Mouse (Mus musculus) liver, postnatal 0 days (tissue): ENCODE measurements at regions not wholly inside any gene's neighbourhood (a gene's known extent, or its start where the extent isn't known, plus 50 kb on each side); places are given as distances from the start of the nearest gene placed in this dataset.

Experiments used
- CTCF ChIP-seq: sonication (generic); IDR thresholded peaks from 2 replicates; pipeline ENCODE4 v1.5.1; 2016; ENCODE audit warnings: antibody characterized with exemption, low read depth
- EP300 ChIP-seq: IDR thresholded peaks from 2 replicates; pipeline ENCODE4 v1.6.1; 2016; ENCODE audit warnings: antibody characterized with exemption, low read depth, mild to moderate bottlenecking

GRCm38 (mm10) chr19:54277368-54277767, 233.4 kb downstream of the Adra2a start:
- TF ChIP-seq CTCF (no peak), EP300 (no peak)
